Mouse (Mus musculus) neural tube, embryonic 10.5 days (tissue): ENCODE data around the gene Oasl1.
"Not testable (repeated sequence)": the region's sequence is repeated elsewhere in the genome, so short reads cannot be mapped to it uniquely, and the experiment has no call there.

Source experiments
- DNase-seq: peaks from one replicate; pipeline ENCODE4 v3.0.0-alpha.2; 2017; ENCODE audit warnings: low spot score; ENCODE audit errors: extremely low spot score

Oasl1 gene

DNA sequence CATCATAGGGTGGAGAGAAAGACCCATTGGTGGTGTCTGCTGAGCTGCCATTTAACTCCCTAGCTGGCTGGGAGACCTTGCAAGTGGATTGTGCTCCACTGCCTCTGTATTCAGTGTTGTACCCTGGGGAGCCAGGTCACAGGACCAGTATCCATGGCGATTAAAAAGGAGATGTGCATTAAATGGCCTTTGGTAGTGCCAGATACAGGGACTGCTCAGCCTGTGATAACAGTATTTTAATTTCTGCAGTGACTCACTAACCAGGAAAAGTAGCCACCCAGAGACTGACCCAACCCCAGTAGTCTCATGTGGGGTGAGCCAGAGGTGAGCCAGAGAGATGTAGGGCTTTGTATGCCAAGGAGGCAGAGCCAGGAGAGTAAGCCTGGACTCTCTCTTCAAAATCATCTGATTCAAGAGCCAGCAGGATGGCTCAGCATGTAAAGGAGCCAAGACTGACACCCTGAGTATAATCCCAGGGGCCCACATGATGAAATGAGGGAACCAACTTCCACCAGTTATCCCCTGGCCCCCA lies 3.2 kb downstream of the Oasl1 start:
- no peak for DNase-seq

DNA sequence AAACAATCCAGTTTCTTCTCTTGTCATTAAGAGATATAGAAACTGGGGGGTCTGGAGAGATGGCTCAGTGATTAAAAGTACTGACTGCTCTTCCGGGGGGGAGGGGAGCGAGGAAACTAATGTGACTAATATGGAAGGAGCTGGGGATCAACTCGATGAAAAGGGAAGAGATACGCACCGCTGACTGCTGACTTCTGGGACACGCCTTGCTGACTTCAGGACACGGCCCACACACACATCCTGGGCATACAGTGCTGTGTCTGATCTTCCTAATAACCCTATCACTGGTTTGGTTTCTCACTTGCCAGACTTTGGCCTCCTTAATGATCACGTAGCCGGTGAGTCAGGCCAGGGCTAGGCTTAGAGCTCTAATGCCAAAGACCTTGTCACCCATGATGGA lies 3.7 kb downstream of the Oasl1 start:
- DNase-seq: no peak

DNA sequence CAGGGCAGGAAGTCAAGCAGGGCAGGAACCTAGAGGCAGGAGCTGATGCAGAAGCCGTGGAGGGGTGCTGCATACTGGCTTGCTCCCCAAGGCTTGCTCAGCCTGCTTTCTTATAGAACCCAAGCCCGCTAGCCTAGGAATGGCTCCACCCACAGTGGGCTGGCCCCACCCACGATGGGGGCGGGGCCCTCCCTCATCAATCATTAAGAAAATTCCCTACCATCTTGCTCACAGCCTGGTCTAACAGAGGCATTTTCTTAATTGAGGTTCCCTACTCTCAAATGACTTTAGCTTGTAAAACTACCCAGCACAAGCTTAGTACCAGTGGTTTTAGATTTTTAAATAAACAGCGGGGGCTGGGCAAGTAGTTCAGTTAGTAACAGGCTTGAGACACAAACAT lies 8.6 kb downstream of the Oasl1 start:
- DNase-seq: no peak

DNA sequence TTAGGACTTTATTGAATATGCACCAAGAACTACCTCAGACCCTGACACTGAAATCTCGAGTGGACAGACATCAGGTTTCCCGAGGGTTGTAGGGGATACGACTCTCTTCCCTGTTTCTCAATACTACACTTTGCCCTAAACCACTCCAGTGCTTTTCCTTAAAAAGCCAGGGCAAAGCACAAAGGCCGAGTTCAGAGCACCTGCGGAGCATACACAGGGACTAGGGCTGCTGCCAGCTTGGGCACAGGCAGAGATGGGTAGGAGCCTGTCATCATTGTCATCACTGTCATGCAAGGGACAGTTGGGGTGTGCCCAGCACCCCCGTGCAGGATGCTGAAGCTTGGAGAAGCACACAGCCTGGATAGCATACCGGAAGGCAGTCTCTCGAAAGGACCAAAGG lies 10.2 kb downstream of the Oasl1 start:
- DNase-seq: no peak

DNA sequence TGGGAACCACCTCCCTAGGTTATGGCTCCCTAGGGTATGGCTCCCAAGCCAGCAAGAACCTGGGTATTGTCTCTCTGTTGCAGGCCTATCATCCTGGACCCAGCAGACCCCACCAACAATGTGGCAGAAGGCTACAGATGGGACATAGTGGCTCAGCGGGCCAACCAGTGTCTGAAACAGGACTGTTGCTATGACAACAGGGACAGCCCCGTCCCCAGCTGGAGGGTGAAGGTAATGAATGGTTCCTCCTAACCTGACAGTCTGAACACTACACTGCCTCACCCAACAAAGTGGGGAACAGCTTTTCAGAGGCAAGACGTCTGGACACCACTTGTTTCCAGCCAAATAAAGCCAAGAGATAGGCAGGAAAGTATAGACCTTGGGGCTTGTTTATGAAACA lies 12.8 kb downstream of the Oasl1 start:
- peak; percentile 30 for DNase-seq

DNA sequence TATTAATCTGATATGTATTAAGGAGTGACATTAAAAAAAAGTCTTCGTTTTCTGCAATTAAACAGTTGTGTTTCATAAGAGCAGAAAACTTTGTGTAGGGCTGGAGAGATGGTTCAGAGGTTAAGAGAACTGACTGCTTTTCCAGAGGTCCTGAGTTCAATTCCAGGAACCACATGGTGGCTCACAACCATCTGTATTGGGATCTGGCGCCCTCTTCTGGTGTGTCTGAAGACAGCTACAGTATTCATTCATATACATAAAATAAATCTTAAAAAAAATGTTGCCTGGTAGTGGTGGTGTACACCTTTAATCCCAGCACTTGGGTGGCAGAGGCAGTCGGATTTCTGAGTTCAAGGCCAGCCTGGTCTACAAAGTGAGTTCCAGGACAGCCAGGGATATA lies 18.1 kb downstream of the Oasl1 start:
- DNase-seq: not testable (repeated sequence)

DNA sequence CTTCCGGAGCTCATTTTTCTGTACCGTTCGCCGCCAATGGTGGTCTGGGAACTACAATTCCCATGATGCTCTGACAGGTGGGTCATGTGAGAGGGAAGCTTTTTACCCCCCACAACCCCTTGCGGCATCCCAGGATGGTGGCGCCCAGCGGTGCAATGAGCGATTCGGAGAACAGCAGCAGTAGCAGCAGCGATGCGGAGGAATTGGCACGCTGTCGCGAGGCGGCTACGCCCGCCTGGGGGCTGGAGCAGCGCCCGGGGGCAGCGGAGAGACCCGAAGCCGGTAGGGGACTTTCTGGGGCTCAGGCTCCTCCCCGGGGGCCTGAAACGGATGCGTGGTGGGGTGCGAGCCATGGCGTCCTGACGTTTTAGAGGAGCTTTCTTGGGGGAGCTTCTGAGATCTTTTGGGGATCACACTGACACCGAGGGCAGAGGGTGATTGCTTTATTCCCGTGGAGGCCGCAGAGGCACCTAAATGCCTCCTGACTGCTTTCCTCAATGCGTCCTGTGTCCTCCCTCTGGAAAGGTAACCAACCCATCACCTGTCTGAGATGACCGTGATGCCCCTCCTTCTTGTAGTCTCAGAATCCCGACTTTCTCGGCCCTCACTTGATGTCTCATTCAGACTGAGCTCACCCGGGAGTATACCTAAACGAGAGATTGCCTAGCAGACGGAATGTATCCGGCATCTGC lies 19.2 kb downstream of the Oasl1 start, which contains the start of gene 2210016L21Rik:
Gene 2210016L21Rik (plus strand): TSS at position 85 of the 692 bp plus-strand sequence.
- peak; percentile 84 for DNase-seq

DNA sequence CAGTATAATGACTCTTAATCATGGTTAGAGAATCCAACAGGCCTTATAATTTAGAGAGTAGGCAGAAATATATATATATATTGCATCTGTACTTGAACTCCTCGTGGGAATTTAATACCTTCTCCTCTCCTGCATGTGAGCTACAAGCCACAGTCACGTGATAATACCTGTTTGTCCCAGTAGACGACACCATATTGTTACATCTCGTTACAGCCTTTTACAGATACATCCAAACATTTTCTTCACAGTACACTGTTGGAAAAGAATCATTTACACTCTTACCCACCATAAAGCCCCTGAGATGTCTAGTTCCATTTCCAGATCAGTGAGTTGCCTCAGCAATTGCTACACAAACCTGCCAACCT lies 19.7 kb downstream of the Oasl1 start:
- DNase-seq: no peak

DNA sequence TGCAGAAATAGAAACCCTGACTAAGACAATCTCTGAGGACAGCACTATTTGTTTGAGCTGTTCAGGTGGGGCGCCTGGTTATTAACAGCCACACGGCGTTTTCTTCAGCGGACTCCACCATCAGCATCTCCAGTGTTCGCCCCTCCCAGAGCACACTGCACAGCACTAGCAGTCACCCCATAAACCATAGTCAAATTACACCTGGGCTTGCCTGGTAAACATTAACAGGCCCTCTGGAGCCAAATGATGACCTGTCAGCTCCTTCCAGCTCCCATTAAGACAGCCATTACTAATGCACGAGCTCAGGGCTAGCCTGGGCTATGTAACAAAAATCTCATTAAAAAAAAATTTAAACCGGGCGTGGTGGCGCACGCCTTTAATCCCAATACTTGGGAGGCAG lies 22.0 kb downstream of the Oasl1 start:
- DNase-seq: no peak

DNA sequence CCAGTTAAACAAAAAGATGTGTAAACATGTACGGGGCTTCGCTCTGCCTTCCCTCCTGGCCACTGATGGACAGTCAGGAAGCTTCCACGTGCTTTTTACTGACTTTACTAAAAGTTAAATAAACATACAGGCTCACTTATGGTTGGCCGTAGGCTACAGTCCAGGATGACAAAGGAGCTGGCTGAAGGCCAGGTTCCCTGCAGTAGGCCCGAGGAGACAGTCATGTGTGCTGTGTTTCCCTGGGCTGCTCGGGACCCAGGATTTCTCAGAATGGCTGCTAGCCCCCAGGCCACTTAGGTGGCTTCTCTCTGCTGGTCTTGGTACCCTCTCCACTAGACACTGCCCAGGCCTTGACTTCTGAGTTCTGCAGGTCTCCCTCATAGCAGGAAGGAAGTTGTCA lies 25.9 kb downstream of the Oasl1 start:
- DNase-seq: no peak

DNA sequence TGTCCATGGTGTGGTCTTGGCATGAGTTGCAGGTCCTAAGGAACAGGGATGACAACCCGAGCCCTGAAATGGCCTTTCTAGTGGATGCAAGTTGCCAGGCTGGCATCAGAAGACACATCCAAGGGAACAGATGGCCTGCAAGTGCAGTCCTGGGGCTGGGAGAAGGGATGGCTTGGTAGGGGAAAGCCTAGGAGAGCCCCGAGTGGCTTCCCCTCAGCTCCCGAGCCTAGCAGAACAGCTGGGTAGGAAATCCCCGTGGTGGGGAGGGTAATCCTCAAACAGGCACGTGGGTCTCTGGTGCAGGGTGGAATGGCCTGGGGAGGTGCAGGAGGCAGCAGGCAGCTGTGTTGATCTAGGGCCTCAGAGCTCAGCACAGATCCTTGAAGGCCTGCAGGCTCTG lies 26.3 kb downstream of the Oasl1 start:
- no peak for DNase-seq

DNA sequence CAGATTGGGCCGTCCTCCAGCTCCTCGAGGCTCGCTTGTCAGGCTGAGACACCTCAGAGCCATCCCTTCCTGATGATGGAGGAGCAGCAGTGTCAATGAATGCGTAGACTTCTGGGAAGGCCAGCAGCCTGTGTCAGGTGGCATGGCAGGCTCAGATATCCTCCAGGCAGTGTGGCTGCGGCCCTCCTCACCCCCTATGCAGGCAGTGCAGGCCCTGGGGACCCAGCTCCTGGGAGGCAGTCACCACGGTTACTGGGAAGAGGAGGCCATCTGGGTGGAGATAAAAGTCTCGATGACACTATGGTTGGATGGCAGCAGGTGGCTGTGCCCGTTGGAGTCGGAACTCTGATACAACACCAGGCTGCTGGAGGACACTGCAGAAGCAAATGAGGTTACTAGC lies 26.8 kb downstream of the Oasl1 start:
- DNase-seq: no peak

DNA sequence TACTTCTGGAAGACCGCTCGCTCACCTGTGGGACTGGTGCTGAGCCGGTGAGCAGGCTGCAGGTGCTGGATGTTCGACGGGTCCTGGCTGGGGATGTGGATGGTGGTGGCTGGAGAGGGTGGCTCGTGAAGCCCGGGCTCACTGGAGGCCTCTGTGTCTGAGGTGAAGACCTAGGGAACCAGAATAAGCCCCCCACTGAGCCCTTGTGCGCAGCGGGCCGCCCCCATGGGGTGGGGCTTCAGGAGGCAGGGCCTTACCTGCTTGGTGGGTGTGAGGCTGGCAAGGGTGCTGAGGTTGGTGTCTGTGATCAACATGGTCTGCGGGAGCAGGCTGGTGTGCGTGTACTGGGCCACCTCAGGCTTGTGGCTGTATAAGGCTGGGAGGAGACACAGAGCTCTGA lies 27.6 kb downstream of the Oasl1 start:
- DNase-seq: no peak

DNA sequence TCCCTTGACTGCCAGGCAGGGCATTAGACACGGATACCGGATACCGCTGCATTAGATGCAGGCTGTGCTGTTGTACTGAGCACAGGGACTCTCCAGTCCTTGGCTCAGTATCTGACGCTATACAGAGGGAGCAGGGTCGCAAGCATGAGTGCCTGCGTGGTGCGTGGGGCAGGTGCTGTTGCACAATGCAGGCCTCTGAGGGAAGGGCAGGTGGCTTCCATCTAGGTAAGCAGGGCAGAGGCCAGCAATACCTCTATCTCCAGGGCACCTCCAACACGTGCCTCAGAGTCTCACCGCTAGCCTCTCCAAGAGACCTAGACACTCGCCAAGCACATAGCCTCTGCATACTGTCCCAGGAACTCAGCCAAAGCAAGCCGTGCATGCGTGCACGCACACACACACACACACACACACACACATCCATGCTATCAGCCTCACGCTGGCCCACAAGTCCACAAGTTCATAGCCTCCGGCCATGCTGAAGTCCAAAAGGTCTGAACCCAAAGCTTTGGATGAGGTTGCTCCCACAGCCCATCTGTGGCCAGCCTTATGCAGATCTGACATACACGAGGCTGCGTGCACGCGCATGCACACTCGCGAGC lies 28.3 kb downstream of the Oasl1 start:
- no peak for DNase-seq

DNA sequence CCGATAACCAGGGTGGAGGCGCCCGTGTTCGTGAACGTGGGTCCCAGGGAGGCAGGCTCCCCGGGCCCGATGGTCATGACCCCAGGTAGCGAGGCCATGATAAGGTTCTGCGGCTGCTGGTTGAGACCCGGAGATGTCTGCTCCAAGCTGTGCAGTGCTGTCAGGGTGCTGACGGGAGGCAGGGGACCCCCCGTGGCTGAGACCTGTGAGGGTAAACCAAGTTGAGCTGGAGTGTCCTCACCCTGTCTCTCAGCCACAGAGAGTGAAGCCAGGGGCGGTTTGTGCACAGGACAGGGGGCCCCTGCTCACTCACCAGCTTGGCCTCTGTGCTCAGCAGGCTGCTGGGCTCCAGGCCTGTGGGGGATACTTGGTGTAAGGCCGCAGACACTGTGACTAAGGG lies 30.3 kb downstream of the Oasl1 start:
- DNase-seq: no peak

DNA sequence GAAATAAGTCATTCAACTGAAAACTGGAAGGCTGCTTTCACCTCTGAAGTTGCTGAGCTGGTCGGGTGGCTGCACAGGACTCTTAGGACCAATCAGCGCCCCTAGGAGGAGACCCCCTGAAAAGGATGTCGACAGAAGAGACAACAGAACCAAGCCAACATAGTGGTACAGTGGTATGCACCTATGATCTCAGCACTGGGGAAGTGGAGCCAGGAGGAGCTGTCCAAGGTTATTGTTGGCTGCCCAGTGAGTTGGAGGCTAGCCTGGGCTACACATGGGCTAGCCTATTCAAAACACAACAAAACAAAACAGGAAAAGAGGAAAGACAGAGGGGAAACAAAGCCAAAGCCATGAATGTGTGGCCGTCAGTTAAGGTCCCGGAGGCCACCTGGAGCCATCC lies 35.0 kb downstream of the Oasl1 start:
- no peak for DNase-seq

DNA sequence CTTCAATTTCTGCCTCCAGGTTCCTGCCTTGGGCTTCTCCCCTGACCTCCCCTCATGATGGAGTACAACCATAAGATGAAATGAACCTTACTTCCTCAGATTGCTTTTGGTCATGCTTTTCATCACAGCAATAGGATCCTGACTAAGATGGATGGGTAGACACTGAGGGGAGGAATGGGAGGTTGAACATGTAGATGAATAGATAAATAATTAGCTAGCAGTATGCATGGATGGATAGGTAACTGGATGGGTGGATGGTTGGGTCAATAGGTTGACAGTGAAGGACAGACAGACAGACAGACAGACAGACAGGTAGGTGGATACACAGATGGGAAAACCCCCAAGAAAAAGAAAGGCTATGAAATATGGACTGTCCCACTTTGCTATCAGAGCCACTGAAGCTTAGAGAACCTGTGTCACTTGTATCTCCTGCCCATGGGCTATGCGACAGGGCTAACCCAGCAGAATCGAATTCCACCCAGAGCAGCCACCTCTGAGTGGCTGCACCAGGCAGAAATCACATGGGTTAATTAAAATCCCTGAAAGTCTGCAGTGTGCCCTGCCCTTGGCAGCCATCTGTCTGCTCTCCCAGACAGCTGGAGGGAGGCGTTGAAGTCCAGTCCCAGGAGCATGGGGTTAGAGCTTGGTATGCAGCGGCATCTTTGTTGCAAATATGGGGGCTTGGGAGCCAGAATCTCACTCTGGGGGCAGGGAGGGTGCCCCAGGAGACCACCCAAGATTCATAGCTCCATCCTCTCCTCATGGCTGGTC lies 38.7 kb downstream of the Oasl1 start:
- DNase-seq: no peak

DNA sequence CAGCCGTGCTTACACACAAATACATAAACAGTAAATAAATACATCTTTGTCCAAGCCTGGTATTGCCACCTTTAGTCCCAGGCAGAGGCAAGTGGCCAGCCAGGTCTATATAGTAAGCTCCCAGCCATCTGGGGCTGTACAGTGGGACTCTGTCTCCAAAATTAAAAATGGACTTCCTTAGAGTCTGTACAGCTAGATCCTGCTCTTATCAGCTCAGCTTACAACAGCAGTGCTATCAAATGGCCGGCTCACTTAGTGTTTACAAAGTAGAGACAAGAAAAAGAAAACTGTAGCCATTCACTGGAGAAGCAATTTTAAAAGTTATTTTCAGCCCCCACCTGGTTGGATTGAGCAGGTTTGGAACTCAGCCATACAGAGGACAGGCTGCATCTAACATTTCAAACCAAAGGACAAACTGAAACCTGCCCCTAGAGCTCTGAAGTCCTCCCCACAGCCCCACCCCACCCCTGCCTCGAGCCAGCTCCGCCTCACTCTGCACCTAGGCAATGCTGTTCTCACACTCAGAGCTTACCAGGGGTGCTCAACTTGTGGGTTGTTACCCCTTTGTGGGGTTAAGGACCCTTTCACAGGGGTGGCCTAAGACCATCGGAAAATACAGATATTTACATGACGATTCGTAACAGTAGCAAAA lies 41.4 kb downstream of the Oasl1 start:
- DNase-seq: no peak

DNA sequence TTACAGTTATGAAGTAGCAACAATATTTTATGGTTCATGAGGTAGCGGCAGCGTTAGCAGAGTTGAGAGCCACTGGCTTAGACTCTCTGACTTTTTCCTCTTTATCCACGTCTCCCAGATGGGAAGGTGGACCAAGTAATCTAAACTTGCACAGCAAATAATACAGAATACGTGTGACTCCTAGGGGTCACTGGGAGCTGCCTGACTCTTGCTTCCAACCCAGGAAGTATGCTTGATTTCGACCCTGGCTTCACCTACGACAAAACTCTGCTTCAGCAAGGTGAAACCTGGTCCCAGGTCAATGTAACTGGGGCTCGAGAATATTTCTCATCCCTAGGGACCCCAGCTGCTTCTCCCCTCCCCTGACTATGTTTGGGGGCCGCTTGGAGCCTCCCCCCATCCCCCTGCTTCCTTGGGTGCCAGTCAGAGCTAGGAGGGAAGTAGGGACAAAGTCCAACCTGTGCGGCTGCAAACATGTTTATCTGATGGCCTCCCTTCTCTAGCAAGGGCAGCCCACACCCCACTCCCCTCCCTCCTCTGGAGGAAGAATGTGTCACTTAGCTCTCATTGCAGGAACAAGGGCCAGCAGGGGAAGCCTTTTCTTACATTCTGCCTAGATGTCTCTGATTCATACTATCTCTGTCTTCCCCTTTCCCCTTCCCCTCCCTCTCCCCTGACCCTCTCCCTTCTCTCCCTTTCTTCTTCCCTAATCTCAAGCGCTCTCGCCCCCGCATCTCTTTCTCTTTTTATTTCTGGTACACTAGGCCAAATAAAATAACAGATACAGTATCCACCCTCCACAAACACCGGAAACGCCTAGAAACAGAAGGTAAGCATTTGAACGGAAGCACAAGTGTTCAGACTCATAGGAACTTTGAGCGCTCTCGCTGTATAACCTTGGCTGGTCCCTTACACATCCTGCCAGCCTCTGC lies 42.2 kb downstream of the Oasl1 start:
- DNase-seq: no peak

DNA sequence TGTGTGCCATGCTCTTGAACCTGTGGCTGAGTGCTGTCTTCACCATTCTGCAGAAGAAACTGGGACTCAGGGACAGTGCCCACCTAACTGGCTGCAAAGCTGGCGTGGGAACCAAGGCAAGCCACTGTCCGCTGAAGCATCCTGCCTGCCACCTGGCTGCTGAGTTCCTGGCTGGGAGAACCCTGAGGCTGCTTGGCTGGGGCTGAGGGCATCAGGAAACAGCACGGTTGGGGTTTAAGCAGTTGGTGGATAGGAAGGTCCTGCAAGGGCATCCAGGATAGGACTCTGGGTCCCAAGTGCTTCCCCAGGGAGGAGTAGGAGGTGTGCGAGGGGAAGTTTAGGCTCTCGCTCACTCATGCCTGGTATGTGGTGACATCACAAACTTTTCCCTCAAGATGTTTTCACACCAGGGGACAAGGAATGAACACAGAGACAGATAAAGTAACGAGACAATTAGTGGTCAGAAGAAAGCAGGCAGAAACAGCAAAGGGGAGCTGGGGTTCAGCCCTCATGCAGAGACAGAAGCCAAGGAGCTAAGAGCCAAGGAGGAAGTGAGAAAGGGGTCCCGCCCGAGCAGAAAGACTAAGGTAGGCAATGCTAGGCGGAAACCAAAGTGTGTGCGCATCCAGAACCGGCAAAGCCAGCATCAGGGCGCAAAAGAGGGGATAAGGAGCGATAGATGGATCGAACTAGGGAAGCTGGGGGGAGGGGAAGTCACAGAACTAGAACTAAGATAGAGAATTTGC lies 44.7 kb downstream of the Oasl1 start:
- DNase-seq: no peak
